Mouse (Mus musculus) hindbrain, embryonic 16.5 days (tissue): Measurements from ENCODE around the gene Skiv2l. TPM values are rescaled to one million over a fixed set of nuclear protein-coding genes. Genes with fewer than 3 reads are reported as not detected.
"Not testable (repeated sequence)": the region's sequence is repeated elsewhere in the genome, so short reads cannot be mapped to it uniquely, and the experiment has no call there.

ENCODE experiments used
- ATAC-seq: fragments of 200-750 bp; cut with Nextera tagmentation; 2 replicates; pipeline ENCODE4 v1.8.0; 2017; ENCODE audit warnings: moderate TSS enrichment, moderate library complexity
- H3K27ac ChIP-seq: fragments of 300-500 bp; sonication (generic); 2 replicates; pipeline ENCODE4 v1.5.1; 2014; ENCODE audit warnings: low read depth, mild to moderate bottlenecking, control low read depth, low read length, moderate library complexity
- H3K27me3 ChIP-seq: fragments of 300-500 bp; sonication (generic); replicated peaks from 2 replicates; pipeline ENCODE4 v1.6.1; 2014; ENCODE audit warnings: low read length; ENCODE audit not compliant: control insufficient read depth, insufficient read depth
- H3K36me3 ChIP-seq: fragments of 300-500 bp; sonication (generic); 2 replicates; pipeline ENCODE4 v1.6.1; 2014; ENCODE audit warnings: mild to moderate bottlenecking, low read length, moderate library complexity, mixed read lengths; ENCODE audit not compliant: control insufficient read depth, insufficient read depth
- H3K4me1 ChIP-seq: fragments of 300-500 bp; sonication (generic); 2 replicates; pipeline ENCODE4 v1.6.1; 2014; ENCODE audit warnings: low read depth, low read length; ENCODE audit not compliant: control insufficient read depth, insufficient read depth
- H3K4me2 ChIP-seq: fragments of 300-500 bp; sonication (generic); 2 replicates; pipeline ENCODE4 v1.6.1; 2014; ENCODE audit warnings: mild to moderate bottlenecking, low read length, control low read depth, moderate library complexity
- H3K4me3 ChIP-seq: fragments of 300-500 bp; sonication (generic); 2 replicates; pipeline ENCODE4 v1.5.1; 2014; ENCODE audit warnings: mild to moderate bottlenecking, low read length, control low read depth, moderate library complexity
- H3K9ac ChIP-seq: fragments of 300-500 bp; sonication (generic); 2 replicates; pipeline ENCODE4 v1.6.1; 2014; ENCODE audit warnings: low read depth, mild to moderate bottlenecking, control low read depth, low read length, moderate library complexity
- H3K9me3 ChIP-seq: fragments of 300-500 bp; sonication (generic); 2 replicates; pipeline ENCODE4 v1.6.1; 2014; ENCODE audit warnings: mild to moderate bottlenecking, low read length, moderate library complexity; ENCODE audit not compliant: control insufficient read depth
- WGBS: fragments of 180-500 bp; shearing (Covaris S2); extraction: QIAGEN DNeasy Blood & Tissue Kit; methylation state at CpG from one replicate; pipeline ENCODE4 v1.1.7; 2014; 5-methylcytosine and 5-hydroxymethylcytosine counted together
- microRNA-seq: library from miRNA; unstranded; fragments of <30 nt; microRNA quantifications from one replicate; pipeline ENCODE4, GENCODE M21; 2017
- polyA plus RNA-seq: library from polyadenylated mRNA; unstranded; fragments of >200 nt; fragmentation: Nextera tagmentation; extraction: Ambion mirVana; gene quantifications from 2 replicates; pipeline ENCODE4 v1.2.1, GENCODE M21; 2015

Gene Skiv2l
- polyA plus RNA-seq, 1 experiment from 2014 or later, result 57.1 TPM

DNA sequence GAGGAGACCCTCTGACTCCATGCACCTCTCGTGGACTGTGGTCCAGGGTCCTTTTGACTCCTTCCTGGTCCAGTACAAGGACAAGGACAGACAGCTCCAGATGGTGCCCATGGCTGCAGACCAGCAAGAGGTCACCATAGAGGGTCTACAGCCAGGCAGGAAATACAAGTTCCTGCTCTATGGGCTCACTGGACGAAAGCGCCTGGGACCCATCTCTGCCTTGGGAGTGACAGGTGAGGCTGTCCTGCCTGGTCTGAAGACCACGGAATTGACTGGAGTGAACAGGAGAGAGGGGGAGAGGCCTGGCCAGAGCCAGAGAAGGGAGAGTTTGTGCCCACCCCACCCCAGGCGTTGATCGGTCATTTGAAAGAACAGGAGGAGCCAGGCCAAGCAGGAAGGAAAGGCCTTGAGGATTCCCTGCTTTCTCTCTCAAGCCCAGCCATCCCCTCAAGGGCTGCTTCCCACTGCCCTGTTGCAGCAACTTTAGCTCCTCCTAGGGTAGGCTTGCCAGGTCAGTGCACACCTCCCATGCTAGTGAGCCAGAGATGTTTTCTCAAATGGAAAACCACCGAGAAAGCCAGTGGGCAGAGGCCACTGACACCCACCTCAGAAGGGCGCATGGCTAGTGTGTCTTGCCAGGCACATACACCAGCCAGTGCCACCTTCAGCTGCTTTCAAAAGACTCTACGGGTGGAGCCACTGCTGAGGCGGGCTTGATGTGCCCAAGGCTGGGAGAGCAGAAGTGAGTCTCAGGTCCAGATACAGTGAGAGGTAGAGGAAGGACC lies 52.6 kb downstream of the Skiv2l start:
- H3K4me1 ChIP-seq, H3K9ac ChIP-seq, H3K27ac ChIP-seq, ATAC-seq, H3K4me3 ChIP-seq, H3K27me3 ChIP-seq, H3K4me2 ChIP-seq, H3K9me3 ChIP-seq, H3K36me3 ChIP-seq: not testable (repeated sequence)
- WGBS, result 89% methylated on average over 10 of the region's 10 CpGs

GRCm38 (mm10) chr17:34796311-34797140 lies 53.5 kb downstream of the Skiv2l start:
- no peak for ATAC-seq

DNA sequence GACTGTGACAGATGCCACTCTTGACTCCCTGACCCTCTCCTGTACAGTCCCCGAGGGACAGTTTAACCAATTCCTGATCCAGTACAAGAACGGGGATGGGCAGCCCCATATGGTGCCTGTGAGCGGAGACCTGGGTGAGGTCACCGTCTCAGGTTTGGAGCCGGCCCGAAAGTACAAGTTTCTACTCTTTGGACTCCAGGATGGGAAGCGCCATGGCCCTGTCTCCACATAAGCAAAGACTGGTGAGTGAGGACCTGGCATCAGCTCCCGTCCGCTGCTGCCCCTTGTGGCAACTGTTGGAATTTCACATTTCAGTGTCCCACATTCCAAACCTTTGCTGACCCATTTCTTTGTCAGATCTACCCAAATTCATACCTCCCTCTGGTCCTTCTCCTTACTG lies 54.4 kb downstream of the Skiv2l start:
- H3K9ac ChIP-seq, result no peak overlapping the region
- H3K36me3 ChIP-seq, result no peaks in the 10 kb centered on the region
- H3K4me1 ChIP-seq, result no peaks in the 10 kb centered on the region
- 68% methylated on average over 9 of the region's 9 CpGs for WGBS
- no peaks in the 10 kb centered on the region for H3K27me3 ChIP-seq
- no peak for ATAC-seq
- no peaks in the 10 kb centered on the region for H3K9me3 ChIP-seq
- H3K27ac ChIP-seq, result no peak overlapping the region
- H3K4me3 ChIP-seq, result no peak overlapping the region
- H3K4me2 ChIP-seq, result no peak overlapping the region

More at GRCm38 (mm10) chr17:34796311-34797140, 53.5 kb downstream of the Skiv2l start:
- no peaks in the 10 kb centered on the region for H3K36me3 ChIP-seq
- 88% methylated on average over 8 of the region's 8 CpGs for WGBS
- no peaks in the 10 kb centered on the region for H3K27me3 ChIP-seq
- no peak overlapping the region for H3K4me3 ChIP-seq
- H3K4me1 ChIP-seq, result no peaks in the 10 kb centered on the region
- H3K27ac ChIP-seq, result no peak overlapping the region
- no peak overlapping the region for H3K4me2 ChIP-seq
- no peaks in the 10 kb centered on the region for H3K9me3 ChIP-seq
- no peak overlapping the region for H3K9ac ChIP-seq

GRCm38 (mm10) chr17:34795016-34795415 lies 55.0 kb downstream of the Skiv2l start:
- 90% methylated on average over 10 of the region's 10 CpGs for WGBS
- H3K4me3 ChIP-seq, result no peak overlapping the region
- H3K27ac ChIP-seq, result no peak overlapping the region
- H3K4me2 ChIP-seq, result no peak overlapping the region
- no peak overlapping the region for H3K9ac ChIP-seq
- no peaks in the 10 kb centered on the region for H3K27me3 ChIP-seq
- ATAC-seq, result no peak
- H3K36me3 ChIP-seq, result no peaks in the 10 kb centered on the region
- no peaks in the 10 kb centered on the region for H3K4me1 ChIP-seq
- H3K9me3 ChIP-seq, result no peaks in the 10 kb centered on the region

Small RNA genes lying within 50 kb of the gene (microRNA-seq; reads per million reads assigned to microRNA genes)
- not detected for gene Mir6970
- 4.0 reads per million, percentile 13 among the genes with 10 or more reads in this experiment for gene Mir6971
- not detected for gene Mir6972

Other genes starting within 250 kb of the Skiv2l start
- 281 and 296 TPM in 2 replicates for gene Rnf5, start 246.5 kb downstream of the Skiv2l start, polyA plus RNA-seq
- gene Agpat1, start 245.9 kb downstream of the Skiv2l start, polyA plus RNA-seq, result 122 and 128 TPM in 2 replicates
- 8.3 and 9.5 TPM in 2 replicates for gene Egfl8, start 234.2 kb downstream of the Skiv2l start, polyA plus RNA-seq
- 19.9 and 23.5 TPM in 2 replicates for gene Ppt2, start 221.7 kb downstream of the Skiv2l start, polyA plus RNA-seq
- gene Prrt1, start 220.7 kb downstream of the Skiv2l start, polyA plus RNA-seq, result 6.8 and 8.1 TPM in 2 replicates
- gene Fkbpl, start 205.4 kb downstream of the Skiv2l start, polyA plus RNA-seq, result 13.5 and 17.0 TPM in 2 replicates
- 110 and 121 TPM in 2 replicates for gene Atf6b, start 203.1 kb downstream of the Skiv2l start, polyA plus RNA-seq
- 0.30 and 0.34 TPM in 2 replicates for gene Tnxb, start 179.7 kb downstream of the Skiv2l start, polyA plus RNA-seq
- 0.19 and 0.25 TPM in 2 replicates for gene C4b, start 106.3 kb downstream of the Skiv2l start, polyA plus RNA-seq
- gene Cyp21a1, start 45.6 kb downstream of the Skiv2l start, polyA plus RNA-seq, result not detected in 2 replicates
- gene Stk19, start 13.3 kb downstream of the Skiv2l start, polyA plus RNA-seq, result 41.2 and 43.1 TPM in 2 replicates
- 68.4 and 68.9 TPM in 2 replicates for gene Dxo, start 13.2 kb downstream of the Skiv2l start, polyA plus RNA-seq
- gene Nelfe, start 181 bp upstream of the Skiv2l start, polyA plus RNA-seq, result 78.9 and 83.3 TPM in 2 replicates
- gene Cfb, start 12.3 kb upstream of the Skiv2l start, polyA plus RNA-seq, result 1.6 and 2.1 TPM in 2 replicates
- gene Zbtb12, start 29.3 kb upstream of the Skiv2l start, polyA plus RNA-seq, result 9.2 and 9.6 TPM in 2 replicates
- gene Gm20547, start 31.8 kb upstream of the Skiv2l start, polyA plus RNA-seq, result not detected in 2 replicates
- gene C2, start 48.1 kb upstream of the Skiv2l start, polyA plus RNA-seq, result 1.8 and 2.8 TPM in 2 replicates
- gene Ehmt2, start 48.3 kb upstream of the Skiv2l start, polyA plus RNA-seq, result 81.9 and 95.3 TPM in 2 replicates
- 0.21 TPM in 1 of 2 replicates, not detected in the other for gene Slc44a4, start 64.3 kb upstream of the Skiv2l start, polyA plus RNA-seq
- gene Neu1, start 81.0 kb upstream of the Skiv2l start, polyA plus RNA-seq, result 41.7 and 42.1 TPM in 2 replicates
- gene Hspa1b, start 109.0 kb upstream of the Skiv2l start, polyA plus RNA-seq, result 0.45 and 0.74 TPM in 2 replicates
- gene Gm20481, start 119.7 kb upstream of the Skiv2l start, polyA plus RNA-seq, result not detected in 2 replicates
- 15.3 and 18.1 TPM in 2 replicates for gene Hspa1a, start 121.9 kb upstream of the Skiv2l start, polyA plus RNA-seq
- 1.4 and 1.6 TPM in 2 replicates for gene Hspa1l, start 122.5 kb upstream of the Skiv2l start, polyA plus RNA-seq
- 106 and 113 TPM in 2 replicates for gene Lsm2, start 131.7 kb upstream of the Skiv2l start, polyA plus RNA-seq
- gene Vars, start 150.8 kb upstream of the Skiv2l start, polyA plus RNA-seq, result 50.7 and 61.7 TPM in 2 replicates
- gene Vwa7, start 166.4 kb upstream of the Skiv2l start, polyA plus RNA-seq, result 0.08 and 0.19 TPM in 2 replicates
- 1.7 TPM in 2 replicates for gene Sapcd1, start 177.8 kb upstream of the Skiv2l start, polyA plus RNA-seq
- 1.8 and 2.5 TPM in 2 replicates for gene Msh5, start 196.5 kb upstream of the Skiv2l start, polyA plus RNA-seq
- 85.2 and 88.5 TPM in 2 replicates for gene Clic1, start 199.8 kb upstream of the Skiv2l start, polyA plus RNA-seq
- gene Ddah2, start 208.8 kb upstream of the Skiv2l start, polyA plus RNA-seq, result 338 and 363 TPM in 2 replicates
- not detected in 2 replicates for gene Ly6g6c, start 215.2 kb upstream of the Skiv2l start, polyA plus RNA-seq
- gene Mpig6b, start 216.0 kb upstream of the Skiv2l start, polyA plus RNA-seq, result 0.13 and 0.21 TPM in 2 replicates
- 0.16 and 0.34 TPM in 2 replicates for gene Ly6g6e, start 226.7 kb upstream of the Skiv2l start, polyA plus RNA-seq
- 0.68 and 1.0 TPM in 2 replicates for gene Ly6g6d, start 227.9 kb upstream of the Skiv2l start, polyA plus RNA-seq
- 0.22 TPM in 1 of 2 replicates, not detected in the other for gene Ly6g6f, start 235.4 kb upstream of the Skiv2l start, polyA plus RNA-seq
- gene Abhd16a, start 239.1 kb upstream of the Skiv2l start, polyA plus RNA-seq, result 113 and 115 TPM in 2 replicates